Mouse (Mus musculus) ovary, postnatal 10 days (tissue): ENCODE measurements around the gene Mrpl28.
"Not testable (repeated sequence)": the region's sequence is repeated elsewhere in the genome, so short reads cannot be mapped to it uniquely, and the experiment has no call there.

Experiments
- DNase-seq: peaks from one replicate; pipeline ENCODE4 v3.0.0; 2022; ENCODE audit warnings: low spot score

Mrpl28 gene

DNA sequence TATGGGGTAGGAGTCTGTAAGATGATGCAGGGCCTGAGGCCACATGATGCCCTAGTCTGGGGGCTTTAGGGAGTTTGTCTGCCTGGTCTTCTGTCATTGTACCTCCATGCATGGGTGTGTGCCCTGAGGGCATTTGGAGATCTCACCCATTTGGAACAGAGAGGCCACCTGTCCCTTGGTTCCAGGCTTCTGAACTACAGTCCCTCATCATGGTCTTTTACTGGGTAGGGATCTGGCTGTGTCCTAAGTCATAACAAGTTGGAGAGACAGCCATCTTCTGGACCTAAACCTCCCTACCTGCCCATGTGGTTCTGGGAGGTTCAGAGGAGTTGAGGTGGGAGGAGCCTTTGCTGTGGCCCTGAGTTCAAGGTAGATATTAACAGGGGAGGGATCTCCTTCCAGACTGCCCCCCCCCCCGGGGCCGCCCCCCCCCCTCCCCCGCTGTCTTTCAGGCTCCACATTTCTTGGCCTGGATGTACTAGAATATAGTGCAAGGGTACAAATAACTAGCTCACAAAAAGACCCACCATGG lies 7.3 kb upstream of the Mrpl28 start:
- no peak for DNase-seq

DNA sequence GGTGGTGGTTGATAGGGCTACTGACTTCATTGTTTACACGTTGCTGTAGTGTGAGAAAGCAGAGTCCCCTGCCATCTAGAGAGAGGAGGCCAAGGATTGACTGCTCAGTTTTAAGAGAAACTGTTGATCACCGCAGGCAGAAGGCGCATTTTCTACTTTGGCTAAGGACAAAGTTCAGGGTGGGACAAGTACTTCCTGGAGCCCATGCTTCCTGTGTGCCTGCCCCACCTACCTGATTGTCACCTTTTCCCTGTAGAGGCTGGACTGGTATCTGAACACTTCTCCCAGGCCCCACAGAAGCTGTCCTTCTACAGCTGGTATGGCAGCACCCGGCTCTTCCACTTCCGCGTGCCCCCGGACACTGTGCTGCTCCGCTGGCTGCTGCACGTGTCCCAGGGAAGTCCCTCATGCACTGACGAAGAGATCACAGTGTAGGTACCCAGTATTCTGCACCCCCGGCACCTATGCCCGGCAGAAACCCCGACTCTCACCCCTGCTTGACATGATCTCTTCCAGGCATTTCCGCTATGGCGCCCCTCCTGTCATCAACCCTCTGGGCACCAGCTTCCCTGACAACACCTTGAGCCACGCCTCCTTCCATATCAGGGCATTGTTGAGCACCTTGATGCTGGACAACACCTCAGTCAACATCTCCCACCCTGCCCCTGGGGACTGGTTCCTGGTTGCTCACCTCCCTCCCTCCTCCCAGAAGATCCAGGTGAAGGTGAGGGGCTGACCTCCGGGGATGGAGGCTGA lies 6.6 kb upstream of the Mrpl28 start:
- no peak for DNase-seq

DNA sequence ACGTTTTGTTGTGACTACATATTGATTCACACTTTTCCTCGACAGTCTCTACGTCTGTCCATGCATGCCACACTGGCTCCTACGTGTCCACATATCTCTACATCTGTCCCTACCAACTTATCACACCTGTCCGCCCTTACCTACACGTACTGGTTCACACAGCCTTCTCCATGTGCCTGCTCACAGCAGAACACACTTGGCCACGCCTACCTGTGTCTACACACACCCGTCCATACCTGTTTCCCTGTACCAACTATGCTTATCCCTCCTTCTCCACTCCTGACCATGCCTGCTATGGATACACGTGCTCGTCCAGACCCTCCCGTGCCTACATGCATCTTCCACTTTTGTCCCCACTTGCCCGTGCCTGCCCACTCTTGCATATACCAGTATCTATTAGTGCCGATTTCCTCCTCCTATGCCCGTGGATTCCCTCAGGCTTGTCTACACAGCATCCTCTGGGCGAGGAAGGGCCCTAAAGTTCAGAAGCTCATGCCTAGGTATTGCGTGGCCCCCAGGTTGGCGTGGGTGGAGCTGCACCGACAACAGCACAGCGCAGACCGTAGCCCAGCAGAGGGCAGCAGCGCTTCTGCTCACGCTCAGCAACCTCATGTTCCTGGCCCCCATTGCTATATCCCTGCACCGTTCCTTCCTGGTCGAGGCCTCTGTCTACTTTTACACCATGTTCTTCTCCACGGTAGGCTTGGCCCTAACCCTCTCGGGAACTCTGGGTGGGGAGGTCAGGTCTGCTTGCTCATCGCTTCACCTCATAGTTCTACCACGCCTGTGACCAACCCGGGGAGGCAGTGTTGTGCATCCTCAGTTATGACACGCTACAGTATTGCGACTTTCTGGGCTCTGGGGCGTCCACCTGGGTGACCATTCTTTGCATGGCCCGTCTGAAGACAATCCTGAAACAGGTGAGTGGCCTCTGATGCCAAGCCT lies 3.3 kb upstream of the Mrpl28 start:
- no peak for DNase-seq

DNA sequence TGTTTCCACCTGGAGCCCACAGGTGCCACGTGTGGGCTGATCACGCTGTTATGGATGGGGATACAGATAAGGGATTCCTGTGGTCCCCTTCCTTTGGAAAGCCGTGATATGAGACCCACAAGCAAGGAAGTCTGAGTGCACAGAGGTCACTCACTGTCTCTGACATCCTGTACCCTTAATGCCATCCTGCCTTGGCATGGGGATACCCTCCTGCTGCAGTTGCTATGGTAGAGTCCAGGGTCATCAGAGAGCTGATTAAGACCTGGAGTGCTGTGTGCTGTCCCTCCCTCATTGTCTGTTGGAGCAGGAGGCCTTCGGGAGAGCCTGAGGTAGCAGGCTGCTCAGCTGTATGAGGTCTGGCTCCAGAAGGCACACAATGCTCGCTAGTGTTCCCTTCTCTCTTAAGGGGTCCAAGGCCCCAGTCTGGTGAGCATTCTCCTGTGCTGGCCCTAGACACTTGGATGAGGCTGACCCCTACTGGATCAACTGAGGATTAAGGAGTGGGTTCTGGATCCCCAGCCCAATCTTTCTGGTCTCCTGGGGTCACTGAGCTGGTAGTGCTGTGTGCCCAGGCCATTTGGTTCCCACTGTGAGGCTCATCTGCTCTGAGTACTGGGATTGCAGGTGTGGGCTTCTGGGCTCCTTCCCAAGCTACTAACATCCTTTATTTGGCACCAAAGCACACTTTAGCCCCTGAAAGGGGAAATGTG lies 714 bp upstream of the Mrpl28 start:
- DNase-seq, result no peak

DNA sequence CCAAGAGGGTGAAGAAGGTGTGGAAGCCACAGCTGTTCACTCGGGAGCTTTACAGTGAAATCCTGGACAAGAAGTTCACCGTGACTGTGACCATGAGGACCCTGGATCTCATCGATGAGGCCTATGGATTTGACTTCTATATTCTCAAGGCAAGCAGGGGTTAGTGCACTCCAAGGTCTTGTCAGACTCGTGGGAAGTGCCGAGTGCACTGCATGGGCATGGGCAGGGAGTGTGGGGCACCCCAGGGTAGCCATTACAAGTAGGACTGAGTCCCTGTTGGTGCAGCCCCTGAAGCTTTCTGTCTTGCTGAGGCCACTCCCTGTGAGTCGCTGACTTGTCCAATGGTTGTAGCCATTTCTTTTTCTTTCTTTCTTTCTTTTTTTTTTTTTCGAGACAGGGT lies 1.3 kb downstream of the Mrpl28 start:
- DNase-seq, result no peak

DNA sequence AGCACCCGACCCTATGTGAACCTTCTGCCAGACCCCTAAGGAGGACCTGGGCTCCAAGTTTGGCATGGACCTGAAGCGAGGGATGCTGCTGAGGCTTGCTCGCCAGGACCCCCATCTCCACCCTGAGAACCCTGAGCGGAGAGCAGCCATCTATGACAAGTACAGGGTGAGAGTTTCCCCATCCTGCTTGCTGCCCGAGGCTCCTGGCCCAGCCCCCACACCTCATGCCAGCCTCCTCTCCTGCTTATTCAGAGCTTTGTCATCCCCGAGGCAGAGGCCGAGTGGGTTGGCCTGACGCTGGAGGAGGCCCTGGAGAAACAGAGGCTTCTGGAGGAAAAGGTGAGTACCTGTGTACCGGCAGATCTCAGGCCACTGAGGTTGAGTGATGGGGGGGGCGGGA lies 1.9 kb downstream of the Mrpl28 start:
- DNase-seq, result no peak

DNA sequence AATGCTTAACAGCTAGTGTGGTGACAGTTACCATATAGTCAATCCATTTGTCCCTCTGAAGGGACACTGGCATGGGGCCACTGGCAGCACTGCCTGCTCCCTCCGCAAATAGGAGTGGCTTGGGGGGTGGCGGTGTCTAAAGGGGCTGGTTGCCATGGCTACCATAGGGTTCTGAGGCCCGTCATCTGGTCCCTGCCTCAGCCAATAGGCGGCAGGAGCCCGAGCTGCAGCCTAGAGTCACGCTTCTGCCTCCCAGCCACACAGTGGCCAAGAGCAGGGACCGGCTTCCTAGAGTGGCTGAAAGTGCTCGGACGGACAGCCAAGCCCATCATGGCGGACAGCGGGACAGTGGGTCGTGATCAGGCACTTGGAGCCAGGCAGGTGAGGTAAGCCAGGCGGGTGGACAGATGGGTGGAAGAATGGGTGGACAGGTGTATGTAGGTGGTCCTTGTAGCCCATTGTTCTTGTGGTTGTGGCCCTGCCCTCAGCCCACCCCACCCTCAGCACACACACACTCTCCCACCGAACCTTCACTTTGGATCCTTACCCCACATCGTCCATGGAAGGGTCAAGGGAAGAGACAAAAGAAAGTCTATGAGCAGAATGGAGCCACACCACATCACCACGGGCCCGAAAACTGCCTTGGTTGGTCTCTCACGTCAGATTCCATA lies 7.9 kb downstream of the Mrpl28 start:
- no peak for DNase-seq

DNA sequence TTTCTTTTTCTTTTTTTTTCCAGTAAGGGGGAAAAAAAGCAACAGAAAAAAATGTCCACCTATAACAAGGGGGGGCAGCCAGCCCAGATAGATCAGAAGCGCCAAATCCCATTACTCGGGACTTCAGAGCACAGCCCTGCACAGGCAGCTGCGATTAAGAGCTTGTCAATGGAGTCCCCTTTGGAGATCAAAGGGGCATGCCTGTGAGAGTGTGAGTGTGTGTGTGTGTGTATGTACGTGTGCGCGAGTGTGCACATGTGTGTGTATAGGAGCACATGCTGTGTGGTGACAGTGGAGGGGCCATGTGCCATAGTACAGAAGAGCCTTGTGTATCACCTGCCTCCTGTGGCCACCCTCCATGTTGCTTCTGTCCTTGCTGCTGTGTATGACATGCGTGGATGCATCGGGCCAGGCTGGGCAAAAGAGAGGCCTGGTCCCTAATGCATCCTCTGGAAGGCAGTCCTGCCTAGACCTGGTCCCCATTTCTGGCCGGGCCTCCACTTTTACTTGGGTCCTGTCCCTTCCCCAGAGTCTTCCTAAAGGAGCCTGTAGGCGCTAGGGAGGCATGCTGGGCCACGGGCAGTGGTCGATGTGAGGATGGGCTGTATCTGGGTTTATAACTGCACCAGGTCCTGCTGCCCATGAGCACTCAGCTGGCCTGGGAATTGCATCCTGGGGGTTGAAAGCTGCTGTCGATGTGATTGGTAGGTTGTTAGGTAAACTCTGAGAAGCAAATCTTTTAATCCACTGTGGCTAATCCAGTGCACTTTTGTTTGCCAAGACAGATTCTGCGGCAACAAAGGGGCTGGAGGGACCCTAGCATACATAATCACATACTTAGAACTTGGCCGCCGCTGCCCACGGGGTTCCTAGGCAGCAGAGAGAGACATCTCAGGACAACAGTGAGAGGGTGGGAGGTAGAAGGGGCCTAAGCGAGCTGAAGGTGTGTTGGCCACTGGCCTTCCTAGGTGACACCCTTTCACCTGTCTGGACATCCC lies 8.9 kb downstream of the Mrpl28 start:
- no peak for DNase-seq

DNA sequence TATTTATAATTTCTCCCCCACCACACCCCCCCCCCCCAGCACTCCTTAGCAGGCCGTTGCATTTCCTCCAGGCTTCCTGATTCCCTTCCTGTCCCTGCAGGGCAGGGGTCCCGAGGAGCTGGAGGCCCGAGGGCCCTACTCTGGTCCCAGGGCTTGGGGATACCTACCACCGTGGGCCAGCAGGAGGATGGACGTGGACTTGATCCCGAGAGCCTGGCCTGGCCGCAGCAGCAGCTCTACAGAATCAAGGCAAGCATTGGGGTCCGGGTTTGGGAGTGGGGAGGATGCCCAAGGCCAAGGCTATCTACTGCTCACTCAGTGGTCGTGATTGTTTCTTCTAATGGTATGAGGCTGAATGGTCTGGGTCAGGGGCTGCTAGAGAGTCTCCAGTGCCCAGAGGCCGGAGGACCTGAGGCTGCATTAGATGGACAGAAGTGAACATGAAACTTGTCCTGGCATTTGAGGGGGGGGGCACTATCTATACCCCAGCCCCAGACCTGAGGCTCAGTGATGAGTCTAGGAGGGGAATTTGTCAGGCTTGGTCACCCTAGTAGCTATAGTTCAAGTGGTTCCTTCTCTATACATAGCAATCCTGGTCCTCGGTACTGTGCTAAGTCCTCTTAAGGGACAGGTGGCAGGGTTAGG lies 13.9 kb downstream of the Mrpl28 start:
- no peak for DNase-seq

DNA sequence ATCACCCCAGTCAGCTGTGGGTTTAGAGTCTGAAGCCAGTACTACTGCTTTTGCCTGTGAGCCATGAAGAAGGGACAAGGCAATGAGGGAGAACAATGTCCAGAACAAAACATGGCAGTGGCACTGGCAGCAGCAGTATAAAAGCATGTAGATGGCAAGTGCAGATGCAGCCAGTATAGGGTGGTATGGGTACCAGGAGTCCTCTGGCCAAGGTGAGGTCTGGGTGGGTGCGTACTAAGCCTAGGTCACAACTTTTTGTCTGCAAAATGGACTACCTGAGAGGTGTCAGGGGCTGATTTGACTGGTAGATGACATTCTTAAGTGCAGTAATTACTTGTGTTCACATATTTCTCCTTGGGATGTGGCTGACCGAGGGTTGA lies 14.4 kb downstream of the Mrpl28 start:
- no peak for DNase-seq

DNA sequence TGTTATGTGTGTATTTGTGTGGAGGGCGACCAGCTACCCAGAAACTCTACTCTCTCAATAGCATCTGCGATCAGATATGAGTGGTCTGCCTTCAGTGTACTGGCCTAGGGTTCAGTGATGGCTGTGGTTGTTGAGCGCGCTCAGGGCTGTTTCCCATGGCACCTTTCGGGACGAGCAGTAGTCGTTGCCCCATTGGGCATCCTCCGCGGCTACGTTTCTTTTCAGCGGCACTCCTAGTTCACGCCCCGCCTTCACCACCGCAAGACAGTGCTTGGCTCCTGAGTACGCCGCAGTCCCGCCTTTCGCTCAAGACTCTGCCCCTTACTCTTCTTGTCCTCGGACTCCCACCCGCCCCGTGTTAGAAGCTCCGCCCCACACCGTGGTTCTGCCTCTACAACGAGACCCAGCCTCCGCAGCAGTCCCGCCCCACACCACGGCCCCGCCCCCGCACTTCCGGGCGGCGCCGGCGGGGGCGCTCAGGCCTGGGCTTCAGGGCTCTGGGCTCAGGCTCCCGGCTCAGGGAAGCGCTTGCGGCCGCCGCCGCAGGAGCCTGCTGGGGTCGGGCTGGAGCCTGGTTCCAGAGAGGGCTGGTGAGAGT lies 15.0 kb downstream of the Mrpl28 start, which contains the start of gene Axin1:
TSS of gene Axin1 (plus strand) at position 450 of the 598 bp plus-strand sequence.
- peak; percentile 76 for DNase-seq

DNA sequence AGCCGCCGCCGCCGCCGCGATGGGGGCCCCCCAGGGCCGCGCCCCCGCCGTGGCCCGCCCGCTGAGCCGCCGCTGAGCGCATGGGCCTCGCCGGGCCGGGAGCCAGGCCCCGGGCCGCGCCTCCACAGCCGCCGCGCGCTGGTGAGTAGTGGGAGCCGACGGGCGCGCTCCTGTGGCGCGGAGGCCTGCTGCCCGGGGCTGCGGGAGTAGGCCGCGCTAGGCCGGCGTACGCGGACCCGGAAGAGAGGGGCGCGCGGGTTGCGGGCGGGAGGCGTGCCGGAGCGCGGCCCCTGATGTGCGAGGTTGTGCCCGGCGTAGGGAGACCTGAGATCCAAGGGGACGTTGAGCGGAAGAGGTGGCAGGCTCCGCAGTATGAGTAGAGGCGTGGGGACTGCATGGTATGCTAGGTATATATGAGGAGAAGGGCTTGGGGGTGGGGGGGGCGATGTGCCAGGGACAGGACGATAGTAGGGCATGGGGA lies 15.6 kb downstream of the Mrpl28 start:
- no peak for DNase-seq

DNA sequence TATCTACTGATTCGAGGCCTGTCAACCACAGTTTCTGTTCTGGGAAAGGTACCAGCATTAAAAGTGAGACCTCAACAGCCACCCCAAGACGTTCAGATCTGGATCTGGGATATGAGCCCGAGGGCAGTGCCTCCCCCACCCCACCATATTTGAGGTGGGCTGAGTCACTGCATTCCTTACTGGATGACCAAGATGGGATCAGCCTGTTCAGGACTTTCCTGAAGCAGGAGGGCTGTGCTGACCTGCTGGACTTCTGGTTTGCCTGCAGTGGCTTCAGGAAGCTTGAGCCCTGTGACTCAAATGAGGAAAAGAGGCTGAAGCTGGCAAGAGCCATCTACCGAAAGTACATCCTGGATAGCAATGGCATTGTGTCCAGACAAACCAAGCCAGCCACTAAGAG lies 19.5 kb downstream of the Mrpl28 start:
- no peak for DNase-seq

DNA sequence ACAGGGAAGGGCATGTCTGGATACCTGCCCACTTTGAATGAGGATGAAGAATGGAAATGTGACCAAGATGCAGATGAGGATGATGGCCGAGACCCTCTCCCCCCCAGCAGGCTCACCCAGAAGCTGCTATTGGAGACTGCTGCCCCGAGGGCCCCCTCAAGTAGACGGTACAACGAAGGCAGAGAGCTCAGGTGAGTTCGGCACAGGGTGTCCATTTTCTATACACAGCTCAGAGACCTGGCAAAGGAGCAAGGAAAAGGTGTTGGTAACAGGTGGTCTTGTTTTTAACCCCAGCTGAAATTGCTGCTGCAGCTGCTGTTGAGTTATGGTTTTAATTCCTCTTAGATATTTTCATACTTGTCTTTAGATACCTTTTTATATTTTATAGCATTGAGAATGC lies 20.1 kb downstream of the Mrpl28 start:
- DNase-seq, result no peak

DNA sequence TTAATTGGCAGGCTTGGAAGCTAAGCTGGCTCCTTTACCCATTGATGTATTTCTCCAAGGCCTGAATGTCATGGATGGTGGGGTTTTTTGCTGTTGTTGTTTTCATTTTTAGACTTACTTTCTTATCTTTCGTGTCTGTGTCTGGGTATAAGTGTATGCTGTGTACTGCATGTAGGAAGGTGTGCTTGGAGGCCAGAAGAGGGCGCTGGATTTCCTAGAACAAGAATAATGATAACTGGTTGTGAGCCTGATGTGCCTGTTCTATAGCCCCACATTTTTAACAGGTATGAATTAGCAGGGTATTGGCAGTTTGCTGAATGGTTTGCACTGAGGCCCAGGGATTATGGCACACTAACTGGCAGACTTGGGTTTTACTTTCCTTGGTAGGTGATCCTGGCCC lies 25.8 kb downstream of the Mrpl28 start:
- no peak for DNase-seq

DNA sequence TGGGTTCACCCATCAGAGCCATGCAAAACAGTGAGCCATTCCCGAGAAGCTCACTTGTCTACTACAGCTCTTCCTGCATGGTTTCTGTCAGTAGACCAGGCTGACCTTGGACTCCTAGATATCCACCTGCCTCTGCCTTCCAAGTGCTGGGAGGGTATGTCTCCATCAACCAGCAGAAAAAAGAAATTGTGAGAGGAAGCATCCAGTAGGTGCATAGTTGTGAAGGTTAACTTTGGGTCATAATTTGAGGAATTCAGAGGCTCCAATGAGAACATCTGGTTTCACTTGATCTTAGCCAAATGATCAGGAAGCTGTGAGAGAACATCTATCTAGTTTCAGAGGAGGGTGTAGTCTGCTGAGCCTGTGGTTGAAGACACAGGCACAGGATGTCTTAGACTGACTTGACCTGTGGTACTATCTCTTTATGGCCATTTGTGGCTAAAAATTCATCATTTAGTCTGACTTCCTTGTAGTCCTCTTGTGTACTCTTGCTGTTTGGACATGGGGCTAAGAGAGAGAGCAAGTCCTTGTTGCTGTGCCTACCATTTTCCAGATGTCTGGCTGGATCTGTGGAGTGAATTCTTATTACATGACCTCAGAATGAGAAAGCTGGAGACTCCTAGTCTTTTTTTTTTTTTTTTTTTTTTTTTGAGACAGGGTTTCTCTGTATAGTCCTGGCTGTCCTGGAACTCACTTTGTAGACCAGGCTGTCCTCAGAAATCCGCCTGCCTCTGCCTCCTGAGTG lies 28.8 kb downstream of the Mrpl28 start:
- DNase-seq, result no peak

DNA sequence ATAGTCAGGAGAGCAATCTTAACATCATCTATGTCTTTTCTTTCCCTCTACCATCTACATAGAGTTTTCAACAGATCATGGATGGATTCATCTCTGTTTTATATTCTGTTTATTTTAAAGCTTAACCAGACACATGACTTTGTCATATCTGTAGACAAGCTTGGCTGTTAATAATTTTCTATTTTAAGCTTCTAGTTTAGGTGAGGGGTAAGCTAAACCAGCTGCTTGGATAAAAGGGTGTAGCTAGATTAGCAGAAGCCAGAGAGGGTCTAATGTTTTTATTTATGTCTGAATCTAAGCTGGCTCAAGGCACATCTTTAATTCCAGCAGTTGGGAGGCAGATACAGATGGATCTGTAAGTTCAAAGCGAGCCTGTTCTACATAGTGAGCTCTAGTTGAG lies 39.4 kb downstream of the Mrpl28 start:
- no peak for DNase-seq

DNA sequence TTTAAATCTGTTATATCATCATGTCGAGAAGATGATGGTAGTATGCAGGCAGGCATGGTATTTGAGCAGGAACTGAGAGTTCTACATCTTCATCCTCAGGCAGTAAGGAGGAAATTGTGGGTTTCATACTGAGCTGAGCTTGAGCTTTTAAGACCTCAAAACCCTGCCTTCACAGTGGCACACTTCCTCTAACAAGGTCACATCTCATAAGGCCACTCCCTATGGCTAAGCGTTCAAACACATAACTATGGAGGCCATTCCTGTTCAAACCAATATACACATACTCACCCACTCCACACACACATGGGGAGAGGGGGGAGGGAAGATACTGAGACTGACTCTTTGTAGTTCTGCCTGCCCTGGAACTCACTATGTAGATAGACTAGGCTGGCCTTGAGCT lies 44.7 kb downstream of the Mrpl28 start:
- DNase-seq, result no peak

DNA sequence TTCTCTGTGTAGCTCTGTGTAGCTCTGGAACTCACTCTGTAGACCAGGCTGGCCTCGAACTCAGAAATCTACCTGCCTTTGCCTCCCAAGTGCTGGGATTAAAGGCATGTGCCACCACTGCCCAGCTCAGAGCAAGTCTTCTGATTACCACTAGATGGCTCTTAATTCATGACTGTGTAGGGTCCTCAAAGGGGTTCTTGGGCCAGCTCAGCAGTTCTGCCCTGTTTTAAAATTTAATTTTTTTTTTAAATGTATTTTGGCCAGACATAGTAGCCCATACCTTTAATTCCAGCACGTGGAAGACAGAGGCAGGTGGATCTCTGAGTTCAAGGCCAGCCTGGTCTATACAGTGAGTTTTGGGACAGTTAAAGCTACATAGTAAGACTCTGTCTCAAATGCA lies 51.9 kb downstream of the Mrpl28 start:
- DNase-seq, result not testable (repeated sequence)
